Mouse (Mus musculus) liver, postnatal 0 days (tissue): ENCODE measurements around the gene Pde4d. TPM values are rescaled to one million over a fixed set of nuclear protein-coding genes. Genes with fewer than 3 reads are reported as not detected.
A peak's percentile ranks its signal among the peaks of the same experiment; 100 is the strongest.

Experiments used
- ATAC-seq: fragments of 200-750 bp; cut with Nextera tagmentation; 2 replicates; pipeline ENCODE4 v1.8.0; 2017; ENCODE audit warnings: mild to moderate bottlenecking, moderate library complexity
- DNase-seq: peaks from one replicate; pipeline ENCODE4 v3.0.0-alpha.2; 2016
- H3K27ac ChIP-seq: fragments of 300-500 bp; sonication (generic); 2 replicates; pipeline ENCODE4 v1.5.1; 2014; ENCODE audit warnings: antibody characterized with exemption, moderate library complexity, mild to moderate bottlenecking, low read depth
- H3K27me3 ChIP-seq: fragments of 300-500 bp; sonication (generic); 2 replicates; pipeline ENCODE4 v1.6.1; 2014; ENCODE audit warnings: low read length, control low read depth, mixed read lengths; ENCODE audit not compliant: insufficient read depth
- H3K36me3 ChIP-seq: fragments of 300-500 bp; sonication (generic); replicated peaks from 2 replicates; pipeline ENCODE4 v1.6.1; 2014; ENCODE audit warnings: mild to moderate bottlenecking, control low read depth, low read length, moderate library complexity, mixed read lengths; ENCODE audit not compliant: insufficient read depth
- H3K4me1 ChIP-seq: fragments of 300-500 bp; sonication (generic); 2 replicates; pipeline ENCODE4 v1.6.1; 2014; ENCODE audit warnings: antibody characterized with exemption, mild to moderate bottlenecking, control low read depth; ENCODE audit not compliant: insufficient read depth
- H3K4me2 ChIP-seq: fragments of 300-500 bp; sonication (generic); 2 replicates; pipeline ENCODE4 v1.6.1; 2014; ENCODE audit warnings: low read depth, mild to moderate bottlenecking, low read length, moderate library complexity, mixed read lengths
- H3K4me3 ChIP-seq: fragments of 300-500 bp; sonication (generic); 2 replicates; pipeline ENCODE4 v1.5.1; 2014; ENCODE audit warnings: low read depth, low read length
- H3K9ac ChIP-seq: fragments of 300-500 bp; sonication (generic); replicated peaks from 2 replicates; pipeline ENCODE4 v1.6.1; 2014; ENCODE audit warnings: mild to moderate bottlenecking, moderate library complexity
- H3K9me3 ChIP-seq: fragments of 300-500 bp; sonication (generic); 2 replicates; pipeline ENCODE4 v1.6.1; 2016; ENCODE audit warnings: mild to moderate bottlenecking, control low read depth, low read length, mixed read lengths
- CTCF ChIP-seq: sonication (generic); IDR thresholded peaks from 2 replicates; pipeline ENCODE4 v1.5.1; 2016; ENCODE audit warnings: antibody characterized with exemption, low read depth
- EP300 ChIP-seq: IDR thresholded peaks from 2 replicates; pipeline ENCODE4 v1.6.1; 2016; ENCODE audit warnings: antibody characterized with exemption, low read depth, mild to moderate bottlenecking
- WGBS: fragments of 180-500 bp; shearing (Covaris S2); extraction: QIAGEN DNeasy Blood & Tissue Kit; methylation state at CpG from one replicate; pipeline ENCODE4 v1.1.7; 2014; ENCODE audit not compliant: insufficient replicate concordance; 5-methylcytosine and 5-hydroxymethylcytosine counted together
- polyA plus RNA-seq: library from polyadenylated mRNA; unstranded; fragments of >200 nt; fragmentation: Nextera tagmentation; extraction: Ambion mirVana; gene quantifications from 2 replicates; pipeline ENCODE4 v1.2.1, GENCODE M21; 2015

Gene Pde4d
- polyA plus RNA-seq, 1 experiment from 2014 or later, result 6.1 TPM

GRCm38 (mm10) chr13:109280433-109280832, 830.7 kb downstream of the Pde4d start:
- no peak for TF ChIP-seq CTCF
- no peak for TF ChIP-seq EP300
- WGBS, result 88% methylated on average over 5 of the region's 5 CpGs
- no peak for DNase-seq

DNA sequence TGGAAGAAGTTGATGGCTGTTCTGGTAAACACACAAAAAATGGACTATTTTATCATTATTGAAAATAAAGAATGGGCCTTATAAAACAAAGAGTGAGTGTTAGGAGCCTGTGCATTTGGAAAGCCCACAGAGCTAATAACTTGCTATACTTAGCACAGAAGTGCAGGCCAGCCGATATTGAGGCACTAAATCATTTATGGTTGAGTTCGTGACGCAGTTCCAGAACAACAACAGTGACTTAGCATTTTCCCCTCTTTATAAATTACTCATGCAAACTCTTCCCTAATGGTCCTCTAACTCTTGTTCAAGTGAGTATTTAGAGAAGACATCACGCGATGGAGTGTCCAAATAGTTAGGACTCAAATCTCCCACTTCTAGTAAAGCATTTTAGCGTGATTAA, 837.7 kb downstream of the Pde4d start:
- Histone ChIP-seq H3K27me3 (no peaks in the 10 kb centered on the region), H3K4me2 (no peak overlapping the region), H3K4me1 (no peaks in the 10 kb centered on the region), H3K9ac (no peak overlapping the region), H3K9me3 (no peaks in the 10 kb centered on the region), H3K4me3 (no peak overlapping the region), H3K27ac (no peak overlapping the region), H3K36me3 (no peaks in the 10 kb centered on the region)
- WGBS, result 69% methylated on average over 6 of the region's 6 CpGs
- DNase-seq (no peak), ATAC-seq (no peak)
- no peak for TF ChIP-seq CTCF
- no peak for TF ChIP-seq EP300

More at GRCm38 (mm10) chr13:109280433-109280832, 830.7 kb downstream of the Pde4d start:
- H3K4me1 ChIP-seq, result no peaks in the 10 kb centered on the region
- no peak overlapping the region for H3K27ac ChIP-seq
- no peaks in the 10 kb centered on the region for H3K36me3 ChIP-seq
- H3K27me3 ChIP-seq, result no peaks in the 10 kb centered on the region
- H3K9me3 ChIP-seq, result no peaks in the 10 kb centered on the region
- no peak for ATAC-seq
- H3K9ac ChIP-seq, result no peak overlapping the region
- no peak overlapping the region for H3K4me2 ChIP-seq
- H3K4me3 ChIP-seq, result no peak overlapping the region

GRCm38 (mm10) chr13:109290922-109291321, 841.2 kb downstream of the Pde4d start:
- DNase-seq (no peak), ATAC-seq (no peak)
- 70% methylated on average over 4 of the region's 4 CpGs for WGBS
- Histone ChIP-seq H3K4me3 (no peak overlapping the region), H3K36me3 (no peaks in the 10 kb centered on the region), H3K4me2 (no peak overlapping the region), H3K9me3 (no peaks in the 10 kb centered on the region), H3K27ac (no peak overlapping the region), H3K27me3 (no peaks in the 10 kb centered on the region), H3K4me1 (no peaks in the 10 kb centered on the region), H3K9ac (no peak overlapping the region)
- TF ChIP-seq EP300 (no peak), CTCF (no peak)

DNA sequence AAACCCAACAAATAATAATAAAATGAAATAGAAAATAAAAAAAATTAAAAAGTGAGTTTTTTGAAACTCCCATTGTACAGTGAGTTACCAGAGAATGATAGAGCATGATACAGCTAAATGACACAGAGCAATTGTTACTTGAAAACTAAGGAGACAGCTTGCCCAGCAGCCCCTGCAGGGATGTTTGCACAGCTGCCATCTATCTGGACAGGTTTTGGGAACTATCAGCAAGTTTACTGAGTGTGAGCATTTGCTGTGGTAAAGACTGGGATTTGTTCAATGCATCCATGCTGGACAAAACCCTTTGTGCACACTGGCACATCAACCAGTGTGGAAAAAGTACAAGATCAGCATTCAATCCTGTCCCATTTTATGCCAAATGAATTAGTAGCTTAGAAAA, 843.3 kb downstream of the Pde4d start:
- H3K9ac ChIP-seq, result no peak overlapping the region
- H3K4me1 ChIP-seq, result no peaks in the 10 kb centered on the region
- H3K36me3 ChIP-seq, result no peaks in the 10 kb centered on the region
- H3K27me3 ChIP-seq, result no peaks in the 10 kb centered on the region
- no peak overlapping the region for H3K4me2 ChIP-seq
- H3K9me3 ChIP-seq, result no peaks in the 10 kb centered on the region
- no peak for TF ChIP-seq EP300
- no peak for TF ChIP-seq CTCF
- no peak for DNase-seq
- no peak overlapping the region for H3K27ac ChIP-seq
- ATAC-seq, result no peak
- H3K4me3 ChIP-seq, result no peak overlapping the region

DNA sequence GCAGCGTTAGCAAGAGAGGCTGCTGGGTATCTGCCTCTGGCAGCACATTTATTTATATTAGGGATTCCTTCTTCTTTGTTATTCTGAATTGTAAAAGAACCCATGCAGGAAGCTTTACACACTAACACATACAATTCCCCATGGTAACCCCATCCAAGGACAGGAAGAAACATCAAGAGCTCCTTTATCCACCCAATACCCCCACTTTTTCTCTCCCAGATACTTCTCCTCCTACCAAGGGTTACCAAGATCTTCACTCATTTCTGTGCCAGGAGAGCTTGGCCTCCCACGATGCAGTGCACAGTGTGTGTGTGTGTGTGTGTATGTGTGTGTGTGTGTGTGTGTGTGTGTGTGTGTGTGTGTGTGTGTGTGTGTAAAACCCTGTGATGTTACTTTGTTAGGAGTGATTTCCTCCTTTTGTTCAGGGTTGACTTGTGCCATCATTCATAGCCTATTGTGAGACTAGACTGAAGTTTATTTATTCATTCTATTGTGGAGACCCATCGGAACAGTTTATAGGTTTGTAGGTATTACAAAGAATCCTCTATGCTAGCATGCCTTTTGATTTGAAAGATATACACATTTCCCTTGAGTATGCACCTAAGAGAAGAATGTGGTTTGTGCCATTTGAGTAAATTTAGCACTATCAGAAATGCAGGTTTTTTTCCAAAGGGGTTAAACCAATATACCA, 846.7 kb downstream of the Pde4d start:
- H3K36me3 ChIP-seq, result no peaks in the 10 kb centered on the region
- no peaks in the 10 kb centered on the region for H3K9me3 ChIP-seq
- H3K4me2 ChIP-seq, result no peak overlapping the region
- no peak overlapping the region for H3K4me3 ChIP-seq
- no peak overlapping the region for H3K9ac ChIP-seq
- TF ChIP-seq EP300 (no peak), CTCF (no peak)
- H3K4me1 ChIP-seq, result no peaks in the 10 kb centered on the region
- no peak for DNase-seq
- no peak overlapping the region for H3K27ac ChIP-seq
- no peaks in the 10 kb centered on the region for H3K27me3 ChIP-seq
- no peak for ATAC-seq
- 52% methylated on average over 3 of the region's 3 CpGs for WGBS

DNA sequence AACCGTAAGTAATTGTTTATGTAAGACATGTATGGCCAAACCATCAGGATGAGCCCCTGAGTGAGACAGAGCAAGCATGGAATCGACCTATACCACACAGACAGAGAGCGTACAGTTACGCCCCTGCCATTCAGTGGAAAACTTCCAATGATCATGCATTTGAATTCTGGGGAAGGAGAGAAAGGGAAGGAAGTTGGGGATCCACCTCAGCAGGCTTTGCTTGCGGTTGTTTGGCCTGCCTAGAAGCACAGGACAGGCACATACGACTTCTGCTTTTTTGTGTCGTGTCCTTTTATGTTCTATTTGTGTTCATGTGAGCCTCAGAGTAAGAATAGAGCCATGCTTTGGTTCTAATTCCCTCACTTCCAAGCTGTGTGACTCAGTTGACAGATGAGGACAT, 849.1 kb downstream of the Pde4d start:
- Histone ChIP-seq H3K4me3 (no peak overlapping the region), H3K27ac (no peak overlapping the region), H3K9ac (no peak overlapping the region), H3K4me2 (peak overlapping the region; percentile 40; the same call in 1 of the 2 replicates), H3K4me1 (no peaks in the 10 kb centered on the region), H3K9me3 (no peaks in the 10 kb centered on the region), H3K36me3 (no peaks in the 10 kb centered on the region), H3K27me3 (no peaks in the 10 kb centered on the region)
- DNase-seq (no peak), ATAC-seq (peak; percentile 36; the same call in 1 of the 2 replicates)
- TF ChIP-seq CTCF, result no peak
- TF ChIP-seq EP300, result no peak
- 33% methylated on average over 7 of the region's 7 CpGs for WGBS
